Mouse (Mus musculus) heart, embryonic 14.5 days (tissue): ENCODE results near the gene Creb3l1. TPM values are rescaled to one million over a fixed set of nuclear protein-coding genes. Genes with fewer than 3 reads are reported as not detected.
A peak's percentile ranks its signal among the peaks of the same experiment; 100 is the strongest.

ENCODE experiments used
- ATAC-seq: fragments of 200-750 bp; cut with Nextera tagmentation; 2 replicates; pipeline ENCODE4 v1.8.0; 2017; ENCODE audit warnings: low read depth, moderate TSS enrichment; ENCODE audit not compliant: insufficient number of reproducible peaks, insufficient read depth, low FRiP score
- H3K27ac ChIP-seq, 2 experiments: fragments of 200-500 bp in 1 of 2; fragments of 300-500 bp in 1 of 2; sonication (generic) in 1 of 2; replicated peaks in 1 of 2; 2 replicates each; pipeline ENCODE4 v1.5.1; 2012 to 2014; ENCODE audit warnings: low read depth in 2 of 2, low read length in 2 of 2, control low read depth in 1 of 2, mild to moderate bottlenecking in 1 of 2, mixed read lengths in 1 of 2; ENCODE audit not compliant: control insufficient read depth in 1 of 2, insufficient read depth in 1 of 2
- H3K27me3 ChIP-seq: fragments of 300-500 bp; sonication (generic); 2 replicates; pipeline ENCODE4 v1.6.1; 2014; ENCODE audit warnings: mild to moderate bottlenecking, low read length, control low read depth; ENCODE audit not compliant: control insufficient read depth, insufficient read depth
- H3K36me3 ChIP-seq: fragments of 300-500 bp; sonication (generic); 2 replicates; pipeline ENCODE4 v1.6.1; 2014; ENCODE audit warnings: mild to moderate bottlenecking, control low read depth, low read length, mixed read lengths; ENCODE audit not compliant: control insufficient read depth, insufficient read depth
- H3K4me1 ChIP-seq, 2 experiments: fragments of 200-500 bp in 1 of 2; fragments of 300-500 bp in 1 of 2; sonication (generic) in 1 of 2; 2 replicates each; pipeline ENCODE4 v1.6.1; 2012 to 2014; ENCODE audit warnings: low read length in 2 of 2, control low read depth in 1 of 2, mixed read lengths in 1 of 2; ENCODE audit not compliant: control insufficient read depth in 2 of 2, insufficient read depth in 2 of 2
- H3K4me2 ChIP-seq: fragments of 300-500 bp; sonication (generic); 2 replicates; pipeline ENCODE4 v1.6.1; 2014; ENCODE audit warnings: mild to moderate bottlenecking, low read length
- H3K4me3 ChIP-seq, 2 experiments: fragments of 200-500 bp in 1 of 2; fragments of 300-500 bp in 1 of 2; sonication (generic) in 1 of 2; 2 replicates each; pipeline ENCODE4 v1.5.1; 2012 to 2014; ENCODE audit warnings: low read length in 2 of 2, mild to moderate bottlenecking in 2 of 2, control low read depth in 1 of 2, low read depth in 1 of 2, moderate library complexity in 1 of 2; ENCODE audit not compliant: control insufficient read depth in 1 of 2, insufficient read depth in 1 of 2
- H3K9ac ChIP-seq: fragments of 300-500 bp; sonication (generic); 2 replicates; pipeline ENCODE4 v1.6.1; 2014; ENCODE audit warnings: mild to moderate bottlenecking, low read length
- H3K9me3 ChIP-seq: fragments of 300-500 bp; sonication (generic); 2 replicates; pipeline ENCODE4 v1.6.1; 2016; ENCODE audit warnings: low read length, control low read depth; ENCODE audit not compliant: control insufficient read depth
- WGBS: fragments of 180-500 bp; shearing (Covaris S2); extraction: QIAGEN DNeasy Blood & Tissue Kit; methylation state at CpG from one replicate; pipeline ENCODE4 v1.1.7; 2014; 5-methylcytosine and 5-hydroxymethylcytosine counted together
- polyA plus RNA-seq: library from polyadenylated mRNA; unstranded; fragments of >200 nt; fragmentation: Nextera tagmentation; extraction: Ambion mirVana; gene quantifications from 2 replicates; pipeline ENCODE4 v1.2.1, GENCODE M21; 2014

The Creb3l1 gene
- polyA plus RNA-seq, 1 experiment from 2014 or later: 10.2 TPM

GRCm38 (mm10) chr2:92034273-92034672, 10.0 kb upstream of the Creb3l1 start:
- WGBS: 64% methylated on average over 9 of the region's 9 CpGs
- H3K9me3 ChIP-seq: no peaks in the 10 kb centered on the region
- no peak overlapping the region for H3K9ac ChIP-seq
- H3K4me3 ChIP-seq: no peak overlapping the region
- no peaks in the 10 kb centered on the region; the same call in 1 of the 2 replicates for H3K27me3 ChIP-seq
- H3K27ac ChIP-seq: no peak overlapping the region
- no peak for ATAC-seq
- no peaks in the 10 kb centered on the region for H3K4me1 ChIP-seq
- no peak overlapping the region for H3K4me2 ChIP-seq
- no peaks in the 10 kb centered on the region for H3K36me3 ChIP-seq

GRCm38 (mm10) chr2:92030554-92030953, 6.3 kb upstream of the Creb3l1 start:
- no peak overlapping the region for H3K9ac ChIP-seq
- H3K4me3 ChIP-seq: no peak overlapping the region
- ATAC-seq: no peak
- H3K4me1 ChIP-seq: peaks cover 10 to 16% of the 10 kb centered on the region in 2 experiments
- H3K27me3 ChIP-seq: 0 out of 2 replicates have a peak, but pooled peaks cover 7% of the 10 kb centered on the region
- H3K9me3 ChIP-seq: no peaks in the 10 kb centered on the region
- H3K36me3 ChIP-seq: no peaks in the 10 kb centered on the region
- no peak overlapping the region for H3K4me2 ChIP-seq
- 87% methylated on average over 8 of the region's 8 CpGs for WGBS
- H3K27ac ChIP-seq: no peak overlapping the region

GRCm38 (mm10) chr2:92029387-92030133, 5.3 kb upstream of the Creb3l1 start:
- Histone ChIP-seq H3K4me3 (no peak overlapping the region), H3K27ac (0 out of 4 replicates have a peak overlapping the region, but pooled peaks of 1 of the 2 experiments have one; percentile 6), H3K4me1 (peaks cover 10 to 16% of the 10 kb centered on the region in 2 experiments), H3K9me3 (no peaks in the 10 kb centered on the region), H3K9ac (no peak overlapping the region), H3K4me2 (no peak overlapping the region), H3K27me3 (0 out of 2 replicates have a peak, but pooled peaks cover 7% of the 10 kb centered on the region), H3K36me3 (no peaks in the 10 kb centered on the region)
- no peak for ATAC-seq
- 72% methylated on average over 10 of the region's 10 CpGs for WGBS

GRCm38 (mm10) chr2:92027811-92028590, 3.7 kb upstream of the Creb3l1 start:
- H3K4me2 ChIP-seq: no peak overlapping the region
- H3K9ac ChIP-seq: no peak overlapping the region
- H3K4me3 ChIP-seq: no peak overlapping the region
- WGBS: 32% methylated on average over 11 of the region's 11 CpGs
- peak overlapping the region in 1 of 2 experiments; percentile 14; a peak in 1 of 4 replicates for H3K27ac ChIP-seq
- no peaks in the 10 kb centered on the region for H3K9me3 ChIP-seq
- ATAC-seq: peak; percentile 55; the same call in 1 of the 2 replicates
- 0 out of 2 replicates have a peak, but pooled peaks cover 7% of the 10 kb centered on the region for H3K27me3 ChIP-seq
- no peaks in the 10 kb centered on the region for H3K36me3 ChIP-seq
- H3K4me1 ChIP-seq: peaks cover 12 to 22% of the 10 kb centered on the region in 2 experiments

DNA sequence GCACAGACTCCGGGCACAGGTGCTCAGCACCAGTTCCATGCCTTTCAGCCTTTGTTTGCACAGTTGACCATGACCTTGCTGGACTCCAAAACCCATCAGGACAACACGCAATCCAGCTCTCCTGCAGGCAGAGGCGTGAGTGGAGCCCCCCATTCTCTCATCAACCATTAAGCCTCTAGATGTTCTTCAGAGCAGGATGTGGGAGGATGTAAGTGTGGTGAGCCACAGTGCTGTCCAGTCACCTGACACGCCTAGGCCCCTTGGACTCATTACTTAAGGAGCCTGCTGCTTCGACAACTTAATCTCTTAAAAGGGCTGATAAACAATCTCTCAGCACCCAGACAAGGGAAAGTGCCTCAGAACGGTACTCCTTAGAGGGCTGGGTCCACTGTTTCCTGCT, 1.7 kb upstream of the Creb3l1 start:
- Histone ChIP-seq H3K9me3 (no peaks in the 10 kb centered on the region), H3K4me3 (no peak overlapping the region), H3K27me3 (0 out of 2 replicates have a peak, but pooled peaks cover 7% of the 10 kb centered on the region), H3K4me2 (no peak overlapping the region), H3K9ac (no peak overlapping the region), H3K27ac (no peak overlapping the region), H3K4me1 (peaks cover 18 to 26% of the 10 kb centered on the region in 2 experiments), H3K36me3 (no peaks in the 10 kb centered on the region)
- ATAC-seq: no peak
- WGBS: 60% methylated on average over 6 of the region's 6 CpGs

DNA sequence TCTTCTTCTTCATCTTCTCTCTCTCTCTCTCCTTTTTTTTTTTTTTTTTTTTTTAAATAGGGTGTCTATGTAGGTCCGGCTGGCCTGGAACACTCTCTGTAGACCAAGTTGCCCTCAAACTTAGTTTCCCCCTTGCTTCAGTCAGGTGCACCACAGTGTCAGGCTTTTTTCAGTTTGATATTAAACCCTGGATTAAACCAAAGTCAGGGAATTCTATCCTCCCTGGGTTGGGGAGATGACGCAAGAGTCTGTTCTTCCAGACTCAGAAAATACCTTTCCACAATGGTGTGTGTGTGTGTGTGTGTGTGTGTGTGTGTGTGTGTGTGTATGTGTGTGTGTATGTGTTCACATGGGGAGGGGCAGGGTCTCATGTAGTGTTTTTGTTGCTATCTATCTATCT, 900 bp upstream of the Creb3l1 start:
- WGBS: 92% methylated on average over 2 of the region's 2 CpGs
- ATAC-seq: no peak
- peaks cover 22 to 33% of the 10 kb centered on the region in 2 experiments for H3K4me1 ChIP-seq

DNA sequence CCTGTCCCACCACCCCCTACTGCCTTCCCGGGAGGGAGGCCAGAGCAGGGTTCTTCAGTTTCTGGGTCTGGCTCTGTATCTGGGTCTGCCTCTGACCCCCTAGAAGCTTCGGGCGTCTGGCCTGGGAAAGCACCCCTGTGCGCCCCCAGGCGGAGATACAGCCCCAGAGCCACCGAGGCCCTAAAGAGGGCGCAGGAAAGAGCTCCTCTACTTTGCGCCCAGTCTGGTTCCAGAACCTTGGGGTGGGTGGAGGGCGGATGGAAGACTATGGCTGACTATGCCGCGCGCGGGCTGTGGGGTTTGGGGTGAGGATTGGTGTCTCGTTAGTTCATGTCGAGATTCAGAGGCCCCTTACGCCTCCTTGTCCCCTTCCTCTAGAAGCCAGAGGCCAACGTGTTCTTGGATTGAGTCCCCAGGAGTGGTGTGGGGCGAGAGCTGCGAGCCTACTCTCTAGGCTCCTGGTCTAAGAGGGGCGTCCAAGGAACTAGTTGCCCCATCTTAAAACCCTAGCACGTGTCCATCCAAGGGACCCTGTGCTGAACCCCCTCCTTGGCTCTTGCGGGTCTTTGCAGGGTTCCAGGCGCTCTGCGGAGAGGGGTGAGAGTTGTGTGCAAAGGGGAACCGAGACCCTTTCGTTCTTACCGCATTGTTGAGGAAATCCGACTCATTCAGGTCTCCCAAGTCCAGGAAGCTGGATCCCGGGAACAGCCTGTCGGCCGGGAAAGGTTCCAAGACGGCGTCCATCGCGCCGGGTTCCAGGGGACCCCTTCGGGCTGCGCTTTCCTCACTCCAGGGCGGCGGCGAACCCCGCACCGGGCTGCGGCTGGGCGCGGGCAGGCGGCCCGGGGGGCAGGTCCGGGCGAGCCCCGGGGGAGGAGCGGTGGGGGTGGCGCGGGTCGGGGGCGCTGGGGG, 684 bp downstream of the Creb3l1 start:
- ATAC-seq: no peak
- no peaks in the 10 kb centered on the region for H3K9me3 ChIP-seq
- WGBS: 3% methylated on average over 55 of the region's 56 CpGs
- peak overlapping the region; percentile 99 for H3K4me2 ChIP-seq
- H3K4me3 ChIP-seq: peak overlapping the region; percentile 66 to 84
- H3K27me3 ChIP-seq: 0 out of 2 replicates have a peak, but pooled peaks cover 7% of the 10 kb centered on the region
- peak overlapping the region; percentile 30 to 60 for H3K27ac ChIP-seq
- H3K9ac ChIP-seq: peak overlapping the region; percentile 81
- peaks cover 22 to 33% of the 10 kb centered on the region in 2 experiments for H3K4me1 ChIP-seq
- H3K36me3 ChIP-seq: no peaks in the 10 kb centered on the region

More for the DNA sequence above, 900 bp upstream of the Creb3l1 start:
- Histone ChIP-seq H3K27me3 (0 out of 2 replicates have a peak, but pooled peaks cover 7% of the 10 kb centered on the region), H3K9ac (no peak overlapping the region), H3K4me2 (no peak overlapping the region), H3K4me3 (no peak overlapping the region), H3K36me3 (no peaks in the 10 kb centered on the region), H3K9me3 (no peaks in the 10 kb centered on the region), H3K27ac (no peak overlapping the region)
